Mouse (Mus musculus): ENCODE data around the gene Aadac. TPM values are rescaled to one million over a fixed set of nuclear protein-coding genes. Genes with fewer than 3 reads are reported as not detected.

Gene Aadac
- polyA plus RNA-seq, 1 experiment from 2014 or later: 1.6 TPM

GRCm38 (mm10) chr3:60081648-60082047 is 56.1 kb downstream of the Aadac start, which contains the start of gene Sucnr1:
Gene Sucnr1 (plus strand): TSS chr3:60081869.
- no peak within 1 kb of the TSS for H3K4me2 ChIP-seq (replicated peaks; ENCODE audit: low read depth)
- TF ChIP-seq EP300 (optimal IDR thresholded peaks at IDR 0.05) (no peak), CTCF (IDR thresholded peaks at IDR 0.05; ENCODE audit: low read depth) (no peak)
- no peaks in the 10 kb centered on the region for H3K27me3 ChIP-seq (ENCODE audit: control insufficient read depth, insufficient read depth, low read length)
- no peaks in the 10 kb centered on the region for H3K9me3 ChIP-seq (ENCODE audit: control insufficient read depth, low read length)
- H3K36me3 ChIP-seq (ENCODE audit: control insufficient read depth, insufficient read depth, low read length): no peaks in the 10 kb centered on the region
- H3K4me1 ChIP-seq (replicated peaks; ENCODE audit: control insufficient read depth, insufficient read depth): 0 out of 2 replicates have a peak, but pooled peaks cover 2% of the 10 kb centered on the region
- no peak within 1 kb of the TSS for H3K9ac ChIP-seq (ENCODE audit: low read length)
- H3K27ac ChIP-seq (replicated peaks): no peak within 1 kb of the TSS
- 71% methylated on average over 4 of the region's 4 CpGs for WGBS
- H3K4me3 ChIP-seq (ENCODE audit: low read depth, low read length): no peak within 1 kb of the TSS
- no peak for DNase-seq (ENCODE audit: low spot score)
- ATAC-seq (ENCODE audit: low FRiP score, low TSS enrichment): no peak

DNA sequence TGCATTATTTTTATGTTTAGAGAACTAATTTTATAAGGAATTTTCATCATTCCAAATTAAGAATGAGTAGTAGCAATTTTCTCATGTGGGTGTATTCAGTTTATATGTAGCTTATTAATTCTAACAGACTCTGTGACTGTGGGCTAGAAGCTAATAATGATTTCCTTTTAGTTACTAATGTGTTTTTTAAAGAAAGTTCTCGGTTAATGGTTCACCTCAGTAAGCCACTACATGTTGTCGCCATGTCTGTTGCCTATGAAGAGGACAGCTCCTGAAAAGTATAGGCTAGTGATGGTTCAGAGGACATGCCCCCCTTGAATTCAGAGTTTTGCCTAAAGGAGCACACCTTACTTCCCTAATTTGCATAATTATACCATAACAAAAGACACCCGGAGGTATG is 57.2 kb downstream of the Aadac start:
- Histone ChIP-seq H3K27me3 (ENCODE audit: control insufficient read depth, insufficient read depth, low read length) (no peaks in the 10 kb centered on the region), H3K36me3 (ENCODE audit: control insufficient read depth, insufficient read depth, low read length) (no peaks in the 10 kb centered on the region)
- no peak for ATAC-seq (ENCODE audit: low FRiP score, low TSS enrichment)

GRCm38 (mm10) chr3:60085729-60086128 is 60.2 kb downstream of the Aadac start:
- Histone ChIP-seq H3K27ac (replicated peaks) (no peak overlapping the region), H3K4me1 (replicated peaks; ENCODE audit: control insufficient read depth, insufficient read depth) (no peaks in the 10 kb centered on the region), H3K9ac (ENCODE audit: low read length) (no peak overlapping the region), H3K9me3 (ENCODE audit: control insufficient read depth, low read length) (no peaks in the 10 kb centered on the region), H3K36me3 (ENCODE audit: control insufficient read depth, insufficient read depth, low read length) (no peaks in the 10 kb centered on the region), H3K4me2 (replicated peaks; ENCODE audit: low read depth) (no peak overlapping the region), H3K4me3 (ENCODE audit: low read depth, low read length) (no peak overlapping the region), H3K27me3 (ENCODE audit: control insufficient read depth, insufficient read depth, low read length) (no peaks in the 10 kb centered on the region)
- no peak for ATAC-seq (ENCODE audit: low FRiP score, low TSS enrichment)
- TF ChIP-seq EP300 (optimal IDR thresholded peaks at IDR 0.05) (no peak), CTCF (IDR thresholded peaks at IDR 0.05; ENCODE audit: low read depth) (no peak)
- 89% methylated on average over 2 of the region's 2 CpGs for WGBS
- DNase-seq (ENCODE audit: low spot score): no peak

More for the DNA sequence above, 57.2 kb downstream of the Aadac start:
- H3K9ac ChIP-seq (ENCODE audit: low read length): no peak overlapping the region
- H3K4me2 ChIP-seq (replicated peaks; ENCODE audit: low read depth): no peak overlapping the region
- 0 out of 2 replicates have a peak, but pooled peaks cover 2% of the 10 kb centered on the region for H3K4me1 ChIP-seq (replicated peaks; ENCODE audit: control insufficient read depth, insufficient read depth)
- WGBS: 93% methylated on average over 3 of the region's 3 CpGs
- H3K27ac ChIP-seq (replicated peaks): no peak overlapping the region
- TF ChIP-seq CTCF (IDR thresholded peaks at IDR 0.05; ENCODE audit: low read depth): no peak
- TF ChIP-seq EP300 (optimal IDR thresholded peaks at IDR 0.05): no peak
- no peak overlapping the region for H3K4me3 ChIP-seq (ENCODE audit: low read depth, low read length)
- no peak for DNase-seq (ENCODE audit: low spot score)
- no peaks in the 10 kb centered on the region for H3K9me3 ChIP-seq (ENCODE audit: control insufficient read depth, low read length)

Other genes with a start within 250 kb of the Aadac start
- not detected in 2 replicates for gene Gm8298, start 164.7 kb upstream of the Aadac start, polyA plus RNA-seq (2015; fragmentation: Nextera tagmentation; extraction: Ambion mirVana)
- 2.8 and 3.0 TPM in 2 replicates for gene C130079G13Rik, start 100.5 kb upstream of the Aadac start, polyA plus RNA-seq (2015; fragmentation: Nextera tagmentation; extraction: Ambion mirVana)
- gene Aadacl2, start 19.0 kb upstream of the Aadac start, polyA plus RNA-seq (2015; fragmentation: Nextera tagmentation; extraction: Ambion mirVana): 11.4 TPM in 2 replicates
- gene Sucnr1, start 56.2 kb downstream of the Aadac start, polyA plus RNA-seq (2015; fragmentation: Nextera tagmentation; extraction: Ambion mirVana): 0.06 and 0.21 TPM in 2 replicates